Mouse (Mus musculus) kidney, adult 8-10 months (tissue): ENCODE results near the gene Ttll2.
"Not testable (repeated sequence)": the region's sequence is repeated elsewhere in the genome, so short reads cannot be mapped to it uniquely, and the experiment has no call there.

ENCODE experiments used
- DNase-seq, 2 experiments: peaks; one replicate each; pipeline ENCODE4 v3.0.0; 2022

The Ttll2 gene

DNA sequence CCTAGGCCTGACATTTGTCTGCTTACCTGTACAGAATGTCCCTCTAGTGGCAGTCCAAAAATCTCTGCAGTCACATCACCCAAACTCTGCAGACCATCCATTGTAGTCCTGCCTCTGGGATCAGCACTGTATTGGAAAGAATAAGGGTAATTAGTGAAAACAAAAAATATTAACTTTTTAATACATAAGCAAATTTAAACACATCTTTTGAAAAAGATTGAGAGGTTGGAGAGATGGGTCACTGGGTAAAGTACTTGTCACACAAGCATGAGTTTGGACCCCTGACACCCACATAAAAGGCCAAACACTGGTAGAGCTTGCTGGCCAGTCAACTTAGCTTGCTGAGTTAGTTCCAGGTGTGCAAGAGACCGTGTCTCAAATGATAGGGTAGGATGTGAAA is at the start of gene Ttll2:
Gene Ttll2 (minus strand): TSS at position 101 of the 400 bp plus-strand sequence.
- DNase-seq: not testable (repeated sequence)

DNA sequence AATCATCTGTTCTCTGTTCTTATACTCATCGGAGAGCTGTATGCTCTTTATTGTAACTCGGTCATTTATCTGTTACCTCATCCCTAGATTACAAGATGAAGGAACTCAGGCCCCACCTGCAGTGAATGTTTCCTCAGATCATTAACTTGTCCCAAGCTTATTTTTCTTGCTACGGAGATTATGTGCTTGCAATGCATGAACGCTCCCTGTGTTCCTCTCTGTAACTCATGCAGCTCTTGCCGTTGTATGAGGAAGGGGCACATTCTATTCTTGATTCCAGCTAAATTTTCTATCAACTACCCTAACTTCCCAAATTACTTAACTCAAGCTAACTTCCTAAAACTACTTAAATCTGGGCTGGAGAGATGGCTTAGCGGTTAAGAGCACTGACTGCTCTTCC is 47.3 kb upstream of the Ttll2 start:
- DNase-seq: not testable (repeated sequence)

DNA sequence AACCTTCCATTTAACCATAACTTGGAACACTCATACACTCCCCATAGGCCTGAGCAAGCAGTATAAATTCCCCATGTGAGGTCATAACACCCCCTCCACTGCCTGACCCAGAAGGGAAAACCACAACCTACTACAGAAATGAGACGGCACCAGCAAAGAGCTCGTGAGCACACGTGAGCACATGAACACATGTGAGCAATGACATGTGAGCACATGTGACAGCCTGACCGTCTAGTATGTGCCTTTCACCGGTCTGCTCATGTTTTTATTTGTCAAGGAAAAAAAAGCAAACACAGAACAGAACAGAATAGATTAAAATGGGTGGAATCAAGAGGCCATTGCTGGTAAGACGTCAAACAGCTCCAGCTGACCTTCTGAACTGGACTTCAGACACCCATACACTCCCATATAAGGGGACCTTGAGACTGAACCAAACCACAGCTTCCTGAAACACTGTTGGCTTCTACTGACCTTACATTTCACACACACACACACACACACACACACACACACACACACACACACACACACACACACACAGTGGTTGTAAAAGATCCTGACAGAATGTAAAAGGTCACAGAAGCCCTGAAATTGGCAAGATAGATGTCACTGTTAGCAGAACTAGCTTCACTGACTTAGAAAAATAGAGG is 45.8 kb upstream of the Ttll2 start:
- not testable (repeated sequence) for DNase-seq

GRCm38 (mm10) chr17:7397079-7397478 is 44.6 kb upstream of the Ttll2 start:
- DNase-seq: not testable (repeated sequence)

DNA sequence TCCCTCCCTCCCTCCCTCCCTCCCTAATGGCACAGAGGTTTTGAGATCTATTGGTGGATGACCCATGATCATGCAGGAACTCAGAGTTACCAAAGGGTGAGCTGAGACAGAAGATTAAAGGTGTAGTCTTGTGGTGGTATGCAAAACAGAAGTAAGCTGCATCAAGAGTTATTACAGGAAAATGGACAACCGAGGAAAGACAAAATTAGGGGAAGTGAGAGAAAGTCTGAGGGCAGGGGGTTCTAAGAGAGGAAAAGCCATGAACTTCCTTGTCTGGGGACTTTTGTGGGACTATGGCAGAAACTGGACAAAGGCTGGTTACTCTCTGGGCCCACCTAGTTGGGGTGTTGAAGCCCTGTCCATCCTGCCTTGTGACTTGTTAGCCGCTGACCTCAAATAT is 43.8 kb upstream of the Ttll2 start:
- not testable (repeated sequence) for DNase-seq

DNA sequence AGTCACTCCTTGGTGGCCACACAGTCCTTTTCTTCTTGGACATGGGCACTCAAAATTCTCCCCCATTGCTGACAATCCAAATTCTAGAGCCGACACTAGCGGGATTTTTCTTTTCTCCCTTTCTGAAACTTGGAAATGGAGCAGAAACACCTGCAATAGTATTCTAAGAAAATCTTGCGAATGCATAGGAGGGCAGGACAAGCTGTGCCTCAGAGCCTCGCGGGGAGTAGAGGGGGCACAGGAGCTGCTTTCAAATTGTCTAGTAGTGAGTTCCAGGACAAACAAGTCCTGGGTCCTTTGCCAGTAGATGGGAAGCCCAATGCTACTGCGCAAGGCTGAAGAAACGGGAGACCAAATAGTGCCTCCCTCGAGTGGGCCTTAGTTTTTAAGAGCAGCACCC is 43.2 kb upstream of the Ttll2 start:
- not testable (repeated sequence) for DNase-seq

- not testable (repeated sequence) for DNase-seq
Measured at GRCm38 (mm10) chr17:7395116-7395515, 42.6 kb upstream of the Ttll2 start.

DNA sequence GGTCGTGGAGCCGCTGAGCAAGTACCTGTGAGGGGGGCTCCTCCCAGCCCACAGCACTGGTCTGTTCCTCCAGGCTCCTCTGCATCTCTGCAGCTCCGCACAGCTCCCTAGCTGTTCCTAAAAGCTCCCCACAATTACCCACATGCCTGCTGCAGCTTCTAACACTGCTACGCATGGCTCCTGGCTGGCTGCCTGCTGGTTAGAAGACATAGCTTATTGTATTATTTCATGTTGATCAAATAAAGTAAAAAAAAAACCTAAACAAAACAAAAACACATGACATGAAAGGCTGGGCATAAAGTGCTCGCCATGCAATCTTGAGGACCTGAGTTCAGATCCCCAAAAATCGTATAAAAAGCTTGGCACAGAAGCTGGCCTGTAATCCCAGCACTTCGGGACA is 37.4 kb upstream of the Ttll2 start:
- DNase-seq: not testable (repeated sequence)

- DNase-seq: not testable (repeated sequence)
Measured at GRCm38 (mm10) chr17:7388958-7389356, 36.5 kb upstream of the Ttll2 start.

DNA sequence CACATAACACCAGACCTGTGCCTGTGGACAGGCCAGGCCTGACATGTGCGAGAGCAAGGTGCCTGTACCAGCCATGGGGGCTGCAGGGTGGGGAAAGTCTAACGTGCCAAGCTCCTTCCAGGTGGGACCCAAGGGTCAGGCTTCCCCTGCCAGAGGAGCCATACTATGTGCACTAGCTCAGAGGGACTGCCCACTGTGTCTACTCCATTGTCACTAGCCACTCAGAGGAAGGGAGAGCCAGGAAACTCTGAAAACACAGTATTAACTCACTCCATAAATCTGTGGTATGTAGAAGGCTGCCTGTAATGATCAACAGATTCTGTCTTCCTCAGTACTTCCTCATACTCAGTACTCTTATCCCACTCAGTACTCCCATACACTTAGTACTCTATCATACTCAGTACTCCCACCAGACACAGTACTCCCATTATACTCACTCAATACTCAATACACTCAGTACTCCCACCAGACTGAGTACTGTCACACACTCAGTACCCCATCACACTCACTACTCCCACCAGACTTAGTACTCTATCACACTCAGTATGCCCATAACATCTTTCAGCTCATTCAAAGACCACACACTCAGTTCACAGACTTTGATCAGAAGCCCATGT is 36.0 kb upstream of the Ttll2 start:
- DNase-seq: not testable (repeated sequence)

- not testable (repeated sequence) for DNase-seq
Measured at GRCm38 (mm10) chr17:7386016-7386415, 33.5 kb upstream of the Ttll2 start.

- not testable (repeated sequence) for DNase-seq
Measured at GRCm38 (mm10) chr17:7385364-7385763, 32.9 kb upstream of the Ttll2 start, which contains the start of gene Unc93a2. Unc93a2 (minus strand) TSS chr17:7385464.

GRCm38 (mm10) chr17:7383167-7384143 is 31.0 kb upstream of the Ttll2 start:
- DNase-seq: not testable (repeated sequence)

DNA sequence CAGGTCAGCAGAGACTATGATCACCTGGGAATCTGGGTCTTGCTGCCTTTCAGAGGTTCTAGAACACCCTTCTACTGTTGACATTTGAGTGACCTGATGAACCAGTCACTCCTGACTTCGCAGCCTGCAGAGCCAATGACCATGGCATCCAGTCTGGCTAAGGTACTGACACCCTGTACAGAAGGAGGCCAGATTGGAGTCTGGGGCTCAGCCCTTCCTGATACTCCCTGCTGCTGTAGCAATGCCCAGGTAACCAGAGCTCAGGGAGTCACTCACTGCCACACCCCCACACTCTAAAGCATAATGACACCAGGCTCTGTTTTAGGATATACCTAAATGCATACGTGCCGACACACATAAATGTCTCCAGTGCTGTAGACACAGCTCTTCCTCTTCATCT is 30.2 kb upstream of the Ttll2 start:
- DNase-seq: not testable (repeated sequence)

DNA sequence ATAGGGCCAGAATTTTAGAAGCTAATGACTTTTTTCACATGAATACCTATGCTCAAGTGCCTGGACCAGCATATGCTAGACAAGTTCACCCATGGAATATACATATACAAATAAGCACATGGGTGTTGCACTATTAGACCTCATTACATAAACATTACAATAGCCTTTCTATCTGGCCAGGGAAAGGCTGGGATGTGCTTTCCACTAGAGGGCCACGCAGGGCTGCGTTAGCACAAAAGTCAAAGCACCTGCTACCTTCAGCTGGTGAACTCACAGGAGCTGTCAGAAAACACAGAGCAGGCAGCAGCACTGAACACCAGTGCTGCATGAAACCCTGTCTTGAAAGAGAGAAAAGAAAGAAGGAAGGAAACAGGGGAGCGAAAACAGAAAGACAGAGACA is 25.4 kb upstream of the Ttll2 start:
- not testable (repeated sequence) for DNase-seq

DNA sequence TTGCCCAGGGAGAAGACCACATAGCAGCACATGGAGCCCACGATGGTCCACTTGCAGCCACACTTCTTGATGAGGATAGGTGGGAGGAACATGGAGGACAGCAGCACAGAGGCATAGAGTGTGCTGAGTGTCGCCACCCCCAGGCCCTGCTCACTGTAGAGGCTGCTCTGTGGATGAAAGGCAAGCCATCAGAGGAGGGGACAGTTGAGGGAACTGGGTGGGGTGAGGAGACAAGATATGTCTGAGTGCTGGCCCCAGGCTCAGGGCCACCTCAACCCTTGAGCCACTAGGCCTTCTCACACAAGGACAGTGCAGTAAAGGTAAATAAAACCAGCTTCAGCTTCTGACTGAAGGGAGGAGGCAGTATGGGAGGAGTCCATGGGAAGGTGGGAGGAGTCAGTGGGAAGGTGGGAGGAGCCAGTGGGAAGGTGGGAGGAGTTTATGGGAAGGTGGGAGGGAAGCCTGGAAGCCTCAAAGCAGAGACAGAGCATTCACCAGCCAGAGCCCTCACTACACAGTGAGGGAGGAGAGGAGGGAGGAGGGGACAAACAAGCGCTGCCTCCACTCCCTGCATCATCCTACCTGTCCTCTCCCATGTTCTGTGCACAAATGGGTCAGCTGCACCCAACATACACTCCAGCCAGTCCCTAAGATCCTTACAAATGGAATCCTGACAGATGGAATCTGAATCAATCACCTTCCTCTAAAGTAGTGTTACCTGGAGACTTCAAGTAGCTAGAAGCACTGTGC is 24.6 kb upstream of the Ttll2 start:
- not testable (repeated sequence) for DNase-seq

DNA sequence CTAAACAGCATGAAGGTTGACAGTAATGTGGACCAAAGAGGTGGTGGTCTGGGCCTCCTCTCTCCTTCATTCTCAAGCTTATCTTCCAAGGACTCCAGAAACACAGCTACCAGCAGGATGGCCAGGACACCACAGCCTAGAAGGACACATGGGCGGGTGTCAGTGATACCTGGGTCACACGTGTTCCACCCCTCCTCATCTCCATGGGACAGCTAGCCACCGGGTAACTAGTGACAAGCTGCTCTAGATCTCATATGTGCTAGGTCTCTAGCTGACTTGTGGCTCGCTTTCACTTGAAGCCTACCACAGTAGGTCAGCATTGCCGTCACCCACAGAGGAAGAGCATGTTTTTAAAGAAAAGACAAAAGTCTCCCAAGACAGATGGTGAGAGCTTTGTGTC is 19.4 kb upstream of the Ttll2 start, which contains the start of gene Gm49630:
Gene Gm49630 (minus strand): TSS at position 101 of the 400 bp plus-strand sequence.
- DNase-seq: not testable (repeated sequence)

DNA sequence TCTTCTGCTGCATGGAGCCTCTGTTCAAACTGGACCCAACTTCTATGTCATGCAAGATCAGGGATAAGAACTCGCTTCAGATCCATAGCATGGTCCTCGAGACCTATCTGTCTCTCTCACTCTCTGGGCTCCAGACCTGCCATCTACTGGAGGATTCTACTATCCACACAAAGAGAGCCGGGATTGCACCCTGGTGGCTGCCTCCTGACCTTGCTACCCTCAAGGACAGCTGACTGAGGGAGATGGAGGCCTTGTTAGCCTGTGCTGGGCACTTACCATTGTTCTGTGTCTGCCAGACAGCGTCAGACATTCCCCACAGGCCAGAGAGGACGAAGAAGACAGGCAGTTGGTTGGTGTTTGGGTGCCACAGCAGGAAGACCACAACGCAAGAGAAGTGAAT is 16.9 kb upstream of the Ttll2 start:
- DNase-seq: not testable (repeated sequence)

- DNase-seq: not testable (repeated sequence)
Measured at GRCm38 (mm10) chr17:7366676-7367374, 14.3 kb upstream of the Ttll2 start.

DNA sequence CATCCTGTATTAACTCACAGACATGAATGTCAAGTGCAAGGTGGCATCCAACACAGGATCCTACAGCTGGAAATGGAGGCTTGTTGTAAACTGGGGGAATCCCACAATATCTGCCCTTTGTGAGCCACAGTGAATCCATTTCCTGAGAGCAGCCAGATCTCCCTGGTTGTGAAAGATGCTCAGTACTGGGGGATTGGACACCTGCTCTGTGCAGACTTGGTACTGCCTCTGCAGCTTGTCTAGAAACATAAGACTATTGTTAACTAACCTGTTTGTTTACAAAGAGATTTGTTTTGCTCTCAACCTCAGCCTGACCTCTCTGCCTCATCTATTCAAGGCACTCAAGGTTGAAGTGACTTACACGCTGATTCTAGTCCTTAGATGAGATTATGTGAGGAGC is 13.8 kb upstream of the Ttll2 start:
- DNase-seq: not testable (repeated sequence)

DNA sequence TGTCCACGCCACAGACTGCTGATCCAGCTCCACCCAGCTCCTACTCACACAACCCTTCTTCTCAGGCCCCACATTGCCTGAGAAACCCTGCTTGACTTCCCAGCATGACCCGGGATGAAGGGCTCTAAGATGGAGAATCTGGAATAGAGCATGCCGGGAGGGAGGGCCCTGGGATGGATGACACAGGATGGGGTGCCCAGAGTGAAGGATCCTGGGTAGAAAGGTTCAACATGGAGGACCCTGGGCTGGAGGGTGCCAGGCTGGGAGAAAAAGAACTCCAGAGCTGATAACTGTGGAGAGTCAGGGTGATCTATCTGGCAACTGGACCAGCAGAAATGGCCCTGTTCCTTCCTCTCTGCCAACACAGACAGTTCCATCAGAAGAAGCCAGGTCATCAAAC is 13.1 kb upstream of the Ttll2 start:
- DNase-seq: not testable (repeated sequence)
